8 mouse cellular contexts compared by ENCODE assay signal in the genomic region with DNA sequence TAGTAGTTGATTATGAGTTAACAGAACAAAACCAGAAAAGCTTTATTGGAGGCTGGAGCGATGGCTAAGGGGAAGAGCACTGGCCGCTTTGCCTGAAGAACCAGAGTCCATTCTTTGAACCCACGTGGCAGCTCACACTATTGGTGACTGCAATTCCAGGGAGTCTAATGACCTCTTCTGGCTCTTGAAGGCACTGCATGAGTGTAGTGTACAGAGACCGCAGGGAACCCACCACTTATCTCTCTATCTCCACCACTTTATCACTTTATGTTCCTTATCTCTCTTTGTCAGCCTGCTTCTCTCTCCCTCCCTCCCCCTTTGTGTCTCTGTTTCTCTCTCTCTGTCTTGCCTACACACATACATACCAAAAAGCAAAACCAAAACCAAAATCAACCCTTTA.
A peak's percentile ranks its signal among the peaks of the same experiment; 100 is the strongest.
DNase-seq lines count a peak whose midpoint lies in the region; ATAC-seq and TF ChIP-seq lines count a peak whose summit lies in the region.

No protein-coding gene starts in this region.

- no peak for ATAC-seq in forebrain, embryonic 12.5 days (ENCODE audit: low FRiP score)
- no peak for ATAC-seq in forebrain, embryonic 15.5 days (replicated peaks)
- peak; percentile 47 for ATAC-seq in forebrain, embryonic 16.5 days
- peak; percentile 77 for ATAC-seq in megakaryocyte progenitor cell, adult 5-6 weeks (replicated peaks; ENCODE audit: poor library complexity)

- 49% methylated on average over 4 of the region's 4 CpGs for WGBS in forebrain, embryonic 12.5 days
- 42% methylated on average over 4 of the region's 4 CpGs for WGBS in forebrain, embryonic 15.5 days
- WGBS in thymus, adult 2 months, result 16% methylated on average over 4 of the region's 4 CpGs
- WGBS in forebrain, embryonic 16.5 days, result 31% methylated on average over 4 of the region's 4 CpGs

- TF ChIP-seq CTCF in thymus, adult 2 months (IDR thresholded peaks at IDR 0.05; ENCODE audit: borderline replicate concordance, control insufficient read depth, extremely low read depth, insufficient read depth, low read length, poor library complexity), result no peak

- H3K27me3 ChIP-seq in forebrain, embryonic 12.5 days, result no peaks in the 10 kb centered on the region
- H3K27me3 ChIP-seq in forebrain, embryonic 15.5 days, result no peaks in the 10 kb centered on the region
- H3K27me3 ChIP-seq in thymus, adult 2 months (ENCODE audit: control insufficient read depth, insufficient read depth, low read length), result no peaks in the 10 kb centered on the region
- no peaks in the 10 kb centered on the region for H3K27me3 ChIP-seq in forebrain, embryonic 16.5 days (replicated peaks; ENCODE audit: control insufficient read depth, insufficient read depth, low read length)

- H3K27ac ChIP-seq in forebrain, embryonic 12.5 days, result 0 out of 2 replicates have a peak overlapping the region, but pooled peaks have one; percentile 5
- H3K27ac ChIP-seq in forebrain, embryonic 15.5 days (replicated peaks), result no peak overlapping the region
- H3K27ac ChIP-seq in thymus, adult 2 months (ENCODE audit: control insufficient read depth, insufficient read depth, low read length), result no peak overlapping the region
- H3K27ac ChIP-seq in forebrain, embryonic 16.5 days (ENCODE audit: low read length), result no peak overlapping the region

- no peaks in the 10 kb centered on the region for H3K9me3 ChIP-seq in forebrain, embryonic 12.5 days
- H3K9me3 ChIP-seq in forebrain, embryonic 15.5 days, result no peaks in the 10 kb centered on the region
- no peaks in the 10 kb centered on the region for H3K9me3 ChIP-seq in forebrain, embryonic 16.5 days (ENCODE audit: control insufficient read depth, low read length)

- peaks cover 35% of the 10 kb centered on the region for H3K36me3 ChIP-seq in forebrain, embryonic 12.5 days (replicated peaks)
- H3K36me3 ChIP-seq in forebrain, embryonic 15.5 days, result peaks cover 9% of the 10 kb centered on the region; the same call in 1 of the 2 replicates
- H3K36me3 ChIP-seq in thymus, adult 2 months (ENCODE audit: control insufficient read depth, insufficient read depth, low read length), result no peaks in the 10 kb centered on the region
- peaks cover 5% of the 10 kb centered on the region; the same call in 1 of the 2 replicates for H3K36me3 ChIP-seq in forebrain, embryonic 16.5 days (ENCODE audit: control insufficient read depth, insufficient read depth)

- no peak for TF ChIP-seq POLR2A in thymus, adult 2 months (IDR thresholded peaks at IDR 0.05; ENCODE audit: control insufficient read depth, extremely low read depth, insufficient read depth, low read length, poor library complexity)

- no peak overlapping the region for H3K4me3 ChIP-seq in forebrain, embryonic 12.5 days (replicated peaks)
- no peak overlapping the region for H3K4me3 ChIP-seq in forebrain, embryonic 15.5 days
- no peak overlapping the region for H3K4me3 ChIP-seq in thymus, adult 2 months (ENCODE audit: control insufficient read depth, insufficient read depth, low read length)
- H3K4me3 ChIP-seq in forebrain, embryonic 16.5 days (replicated peaks; ENCODE audit: low read length), result no peak overlapping the region

- peaks cover 16% of the 10 kb centered on the region for H3K4me1 ChIP-seq in forebrain, embryonic 12.5 days
- H3K4me1 ChIP-seq in forebrain, embryonic 15.5 days, result peaks cover 30% of the 10 kb centered on the region
- H3K4me1 ChIP-seq in thymus, adult 2 months (replicated peaks; ENCODE audit: control insufficient read depth, insufficient read depth, low read length), result no peaks in the 10 kb centered on the region
- H3K4me1 ChIP-seq in forebrain, embryonic 16.5 days (replicated peaks; ENCODE audit: control insufficient read depth, insufficient read depth, low read length), result peaks cover 25% of the 10 kb centered on the region

- no peak overlapping the region for H3K9ac ChIP-seq in forebrain, embryonic 12.5 days
- no peak overlapping the region for H3K9ac ChIP-seq in forebrain, embryonic 15.5 days (replicated peaks)
- H3K9ac ChIP-seq in forebrain, embryonic 16.5 days (replicated peaks; ENCODE audit: low read depth, low read length), result no peak overlapping the region

- no peak overlapping the region for H3K4me2 ChIP-seq in forebrain, embryonic 12.5 days
- no peak overlapping the region for H3K4me2 ChIP-seq in forebrain, embryonic 15.5 days (replicated peaks)
- no peak overlapping the region for H3K4me2 ChIP-seq in forebrain, embryonic 16.5 days (ENCODE audit: low read length)

- peak; percentile 61 for DNase-seq in thymus, adult 2 months
- DNase-seq in thymus, adult 18-20 months, result no peak
- DNase-seq in kidney, postnatal 10 days, result peak; percentile 69
- DNase-seq in yolk sac, embryonic 10.5 days (ENCODE audit: low spot score), result peak; percentile 42

Comparison
In these comparisons a context has a peak if more than half of its experiments do, and no peak if none do; other contexts are left out.
1. ATAC-seq: peak in forebrain, embryonic 16.5 days (single experiment) and megakaryocyte progenitor cell, adult 5-6 weeks (single experiment); none in forebrain, embryonic 12.5 days (single experiment) and forebrain, embryonic 15.5 days (single experiment).
2. DNase-seq: peak in thymus, adult 2 months (single experiment), kidney, postnatal 10 days (single experiment) and yolk sac, embryonic 10.5 days (single experiment); none in thymus, adult 18-20 months (0 of 2).